Mouse (Mus musculus) hematopoietic stem cell, adult 5-6 weeks (primary cell): Measurements from ENCODE around the gene Coq2. TPM values are rescaled to one million over a fixed set of nuclear protein-coding genes. Genes with fewer than 3 reads are reported as not detected.

ENCODE experiments used
- ATAC-seq, 2 experiments: fragments of 125-278 bp in 1 of 2; replicated peaks in 1 of 2; 2 replicates each; pipeline ENCODE4 v1.8.0; 2016 to 2017; ENCODE audit warnings: inconsistent platforms in 2 of 2, mild to moderate bottlenecking in 2 of 2, moderate number of reproducible peaks in 2 of 2, low read depth in 1 of 2, moderate TSS enrichment in 1 of 2; ENCODE audit not compliant: low FRiP score in 2 of 2, poor library complexity in 2 of 2, severe bottlenecking in 2 of 2, insufficient read depth in 1 of 2, low TSS enrichment in 1 of 2
- total RNA-seq: library from RNA; stranded (forward); fragments of 172-1452, 232-1000 nt; gene quantifications from 2 replicates; pipeline ENCODE4 v1.2.3, GENCODE M21; 2017

Gene Coq2
- total RNA-seq, 1 experiment from 2014 or later = 46.2 TPM

DNA sequence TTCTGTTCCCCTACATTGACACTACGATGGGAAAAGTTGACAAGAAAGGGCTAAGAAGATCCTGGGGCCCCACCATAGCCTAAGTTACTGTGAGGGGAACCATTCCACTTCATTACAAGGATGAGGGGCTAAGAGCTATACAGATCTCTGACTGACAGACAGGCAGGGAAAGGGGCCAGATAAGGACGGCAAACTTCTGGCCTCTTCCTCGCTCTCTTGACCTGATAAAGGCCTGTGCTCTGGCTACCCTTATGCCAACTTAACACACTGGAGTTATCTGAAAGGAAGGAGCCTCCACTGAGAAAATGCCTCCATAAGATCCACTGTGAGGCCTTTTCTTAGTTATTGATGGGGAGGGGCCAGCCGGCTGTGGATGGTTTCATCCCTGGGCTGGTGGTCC, 39.0 kb downstream of the Coq2 start:
- ATAC-seq = no peak

- ATAC-seq = 0 out of 4 replicates have a peak, but pooled peaks of 1 of the 2 experiments have one; percentile 16
These were observed 40.0 kb downstream of the Coq2 start for GRCm38 (mm10) chr5:100634885-100635478.

DNA sequence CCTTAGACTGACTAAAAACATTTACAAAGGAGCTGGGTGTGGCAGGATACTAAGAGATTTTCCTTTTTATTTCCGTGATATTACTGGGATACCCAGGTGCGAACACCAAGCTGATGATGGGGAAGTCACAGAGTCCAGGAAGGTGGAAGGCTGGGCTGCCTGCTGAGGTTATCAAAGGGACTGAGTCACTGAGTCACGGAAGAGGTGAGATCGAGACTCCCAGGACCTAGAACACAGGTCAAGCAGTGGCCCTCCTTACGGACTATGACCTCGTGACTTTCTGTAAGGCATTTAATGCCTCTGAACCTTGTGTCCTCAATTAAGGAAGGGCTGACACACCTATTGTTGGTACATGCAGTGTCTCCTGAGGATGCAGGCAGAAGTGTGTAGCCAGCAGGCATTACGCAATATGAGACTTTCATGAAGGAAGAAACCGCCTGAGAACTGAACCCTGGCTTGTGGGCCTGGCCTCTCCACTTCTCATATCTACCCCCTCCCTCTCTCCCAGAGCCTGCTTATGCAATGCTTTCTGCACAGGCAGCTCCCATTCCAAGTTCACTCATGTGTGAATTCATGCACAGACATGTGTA, 42.3 kb downstream of the Coq2 start:
- peak; percentile 38 to 50; a peak in 2 of 4 replicates for ATAC-seq

DNA sequence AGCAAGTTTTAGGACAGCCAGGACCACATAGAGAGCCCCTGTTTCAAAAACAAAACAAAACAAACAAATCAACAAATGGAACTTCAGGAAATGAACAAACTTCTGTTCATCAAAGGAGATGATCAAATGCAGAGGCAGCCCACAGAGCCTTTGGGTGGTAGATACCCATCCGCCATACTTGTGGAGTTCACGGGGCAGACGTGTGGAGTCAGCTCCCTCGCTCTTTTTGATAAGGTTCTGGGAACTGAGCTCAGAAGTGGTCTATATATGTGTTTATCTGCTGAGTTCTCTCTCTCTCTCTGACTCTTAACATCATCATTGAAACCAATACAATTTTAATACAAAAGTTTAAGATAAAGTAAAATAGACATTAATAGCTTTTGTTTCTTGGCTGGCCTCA, 46.1 kb downstream of the Coq2 start:
- ATAC-seq = no peak

GRCm38 (mm10) chr5:100626526-100626925, 48.4 kb downstream of the Coq2 start:
- no peak for ATAC-seq

DNA sequence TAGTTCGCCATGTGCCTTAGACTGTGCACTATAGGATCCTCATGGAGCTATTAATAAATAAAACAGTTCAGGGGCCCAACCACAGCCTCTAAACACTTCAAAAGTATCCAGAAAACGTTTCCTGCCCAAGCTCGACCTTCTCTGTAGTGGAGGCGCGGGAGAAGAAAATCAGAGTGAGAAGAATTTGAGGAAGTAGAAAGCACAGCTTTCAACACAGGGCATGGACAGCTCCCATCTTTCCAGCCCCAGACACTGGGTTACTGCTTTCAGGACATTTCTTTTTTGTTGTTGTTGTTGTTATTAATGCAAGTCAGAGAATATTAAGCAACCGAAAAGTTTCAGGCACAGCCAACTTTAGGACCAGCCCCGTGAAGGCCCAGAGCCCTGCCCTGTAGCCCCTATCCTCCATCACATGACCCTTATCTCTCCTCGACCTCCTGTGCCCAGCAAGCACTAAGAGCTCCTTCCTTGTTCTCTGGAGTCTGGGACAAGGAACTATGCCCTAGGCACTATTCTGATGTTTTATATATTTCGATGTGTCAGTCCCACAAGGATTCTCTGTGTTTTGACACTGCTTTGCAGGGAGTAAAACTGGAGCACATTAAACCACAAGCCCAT, 50.1 kb downstream of the Coq2 start:
- peak; percentile 53 to 57; a peak in 2 of 4 replicates for ATAC-seq

GRCm38 (mm10) chr5:100622509-100623163, 52.3 kb downstream of the Coq2 start:
- ATAC-seq = no peak

GRCm38 (mm10) chr5:100621876-100622508, 52.9 kb downstream of the Coq2 start:
- no peak for ATAC-seq

- no peak for ATAC-seq
These were observed 54.0 kb downstream of the Coq2 start for GRCm38 (mm10) chr5:100620952-100621351.

DNA sequence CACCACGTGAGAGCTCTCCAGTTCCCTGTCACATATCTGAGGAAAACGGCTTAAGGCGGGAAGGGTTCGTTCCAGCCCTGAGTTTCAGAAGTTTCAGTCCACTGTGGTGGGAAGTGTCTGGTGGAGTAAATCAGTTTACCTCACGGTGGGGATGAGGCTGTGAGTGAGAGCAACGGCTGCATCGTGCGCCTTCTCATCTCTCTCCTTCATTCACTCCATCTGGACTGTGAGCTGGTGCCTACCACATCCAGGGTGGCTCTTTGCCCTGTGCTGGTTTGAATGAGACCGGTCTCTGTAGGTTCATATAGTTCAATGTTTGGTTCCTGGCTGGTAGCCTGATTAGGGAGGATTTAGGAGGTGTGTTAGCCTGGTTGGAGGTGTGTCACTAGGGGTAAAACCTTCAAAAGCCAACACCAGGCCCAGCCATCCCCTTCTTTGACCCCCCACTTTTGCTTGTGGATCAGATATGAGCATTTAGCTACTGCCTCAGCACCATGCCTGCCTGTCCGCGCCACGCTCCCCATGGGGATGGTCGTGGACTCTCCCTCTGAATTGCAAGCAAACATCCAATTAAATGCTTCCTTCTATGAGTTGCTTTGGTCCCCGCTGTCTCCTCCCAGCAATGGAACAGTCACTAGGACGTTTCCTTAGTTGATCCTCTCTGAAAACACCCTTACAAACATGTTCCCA, 55.2 kb downstream of the Coq2 start:
- no peak for ATAC-seq

DNA sequence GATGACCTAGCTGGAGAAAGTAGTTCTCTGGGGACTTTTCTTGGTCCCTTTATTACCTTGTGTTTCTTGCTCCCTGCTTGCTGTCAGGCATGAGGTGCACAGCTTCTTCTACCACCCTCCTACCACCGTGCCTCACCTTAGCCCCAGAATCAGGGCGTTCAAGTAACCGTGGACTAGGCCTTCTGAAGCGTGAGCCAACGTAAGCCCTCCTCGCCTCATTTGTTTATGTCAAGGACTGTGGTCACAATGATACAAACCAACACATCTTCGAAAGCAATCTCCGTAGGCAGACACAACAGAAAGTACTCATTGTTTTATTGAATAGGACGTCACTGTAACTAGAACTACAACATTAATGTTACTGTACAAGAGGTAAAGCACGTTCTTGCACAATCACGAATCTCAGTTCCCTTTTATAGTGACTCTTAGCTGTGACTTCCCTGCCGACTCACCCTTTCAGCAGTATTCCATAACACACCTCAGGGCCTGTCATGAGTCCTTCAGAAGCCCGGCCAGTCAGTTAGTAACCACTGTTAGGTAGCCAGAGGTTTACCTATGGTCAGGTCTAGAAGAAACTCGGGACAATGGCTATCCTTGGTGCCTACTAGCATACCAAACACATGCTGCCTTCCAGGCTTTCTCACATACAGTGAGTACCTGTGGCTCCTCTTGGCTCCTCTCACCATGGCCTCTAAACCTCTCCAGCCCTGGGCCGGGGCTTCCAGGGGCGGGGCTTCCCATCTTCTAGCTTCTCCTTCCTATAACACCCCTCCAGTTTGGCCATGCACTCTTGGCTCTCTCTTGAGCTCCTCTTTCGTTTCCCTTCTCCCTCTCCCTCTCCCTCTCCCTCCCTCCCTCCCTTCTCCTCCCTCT, 60.8 kb downstream of the Coq2 start:
- ATAC-seq = peak; percentile 37 to 64; a peak in 3 of 4 replicates

- no peak for ATAC-seq
These were observed 67.1 kb downstream of the Coq2 start for GRCm38 (mm10) chr5:100607868-100608267.

- no peak for ATAC-seq
These were observed 67.7 kb downstream of the Coq2 start for GRCm38 (mm10) chr5:100607090-100607762.

DNA sequence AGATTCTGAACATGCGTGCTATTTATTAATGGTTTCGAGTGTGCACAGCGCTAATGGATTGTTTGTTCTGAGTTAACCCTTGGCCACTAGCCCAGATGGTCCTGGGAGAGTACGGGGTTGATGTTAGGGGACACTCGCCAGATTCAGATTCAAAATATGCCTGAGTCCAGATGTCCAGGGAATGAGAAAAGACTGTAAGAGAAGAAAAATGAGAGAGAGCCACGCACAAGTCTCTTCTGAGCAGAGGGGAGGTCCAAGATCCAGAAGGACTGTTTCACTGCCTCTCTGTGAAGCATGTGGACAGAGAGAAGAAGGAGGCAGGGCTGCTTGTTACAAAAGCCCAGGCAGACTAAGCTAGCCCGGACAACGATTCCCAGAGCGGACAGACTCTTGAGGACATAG, 69.1 kb downstream of the Coq2 start:
- ATAC-seq = no peak
